10 mouse cellular contexts compared by ENCODE assay signal in the genomic region with DNA sequence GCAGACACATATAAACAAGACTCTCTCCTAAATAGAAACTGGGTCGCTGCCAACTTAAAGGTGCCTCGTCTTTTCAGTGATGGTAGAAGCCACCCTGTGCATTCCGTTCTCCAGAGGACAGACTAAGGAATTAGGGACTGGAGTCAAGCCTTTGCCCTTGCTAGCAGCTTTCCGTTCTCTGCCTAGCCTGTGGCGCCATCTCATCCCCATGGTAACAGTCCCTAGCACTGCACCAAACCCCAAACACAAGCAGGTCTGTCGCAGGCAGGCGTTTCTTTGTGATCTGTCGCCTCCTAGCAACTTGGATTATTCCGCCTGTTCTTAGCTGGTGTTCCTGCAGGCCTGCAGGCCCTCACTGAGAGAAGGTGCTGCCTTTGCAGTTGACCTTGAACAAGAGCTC. TPM values are rescaled to one million over a fixed set of nuclear protein-coding genes. Genes with fewer than 3 reads are reported as not detected.
DNase-seq lines count a peak whose midpoint lies in the region; ATAC-seq and TF ChIP-seq lines count a peak whose summit lies in the region.
"Had no signal": no experiment of that assay in that cellular context is flagged by ENCODE, and none has a peak within 500 bp of the region (broad histone marks: within the 10 kb centered on the region; RNA-seq: fewer than 3 reads in every experiment).

No protein-coding gene starts in this region.

- H3K27me3 ChIP-seq in kidney, adult 2 months (replicated peaks; ENCODE audit: control insufficient read depth, insufficient read depth, low read length) = no peaks in the 10 kb centered on the region
- no peaks in the 10 kb centered on the region for H3K27me3 ChIP-seq in embryonic facial prominence, embryonic 14.5 days (replicated peaks; ENCODE audit: control insufficient read depth, insufficient read depth, low read length)
- H3K27me3 ChIP-seq in hindbrain, embryonic 10.5 days (ENCODE audit: insufficient read depth, poor library complexity, severe bottlenecking) = no peaks in the 10 kb centered on the region
- no peaks in the 10 kb centered on the region for H3K27me3 ChIP-seq in neural tube, embryonic 12.5 days (replicated peaks)
- no peaks in the 10 kb centered on the region for H3K27me3 ChIP-seq in cerebellum, adult 2 months (ENCODE audit: control insufficient read depth, insufficient read depth, low read length)
- H3K27me3 ChIP-seq in thymus, adult 2 months (ENCODE audit: control insufficient read depth, insufficient read depth, low read length) = no peaks in the 10 kb centered on the region
- H3K27me3 ChIP-seq: liver, embryonic 13.5 days; Patski had no signal

- peaks cover 4% of the 10 kb centered on the region for H3K36me3 ChIP-seq in kidney, adult 2 months (ENCODE audit: control insufficient read depth, insufficient read depth, low read length)
- H3K36me3 ChIP-seq in embryonic facial prominence, embryonic 14.5 days (ENCODE audit: control insufficient read depth, insufficient read depth, low read length) = 0 out of 2 replicates have a peak, but pooled peaks cover 11% of the 10 kb centered on the region
- peaks cover 22% of the 10 kb centered on the region for H3K36me3 ChIP-seq in hindbrain, embryonic 10.5 days
- peaks cover 3% of the 10 kb centered on the region; the same call in 1 of the 2 replicates for H3K36me3 ChIP-seq in neural tube, embryonic 12.5 days
- no peaks in the 10 kb centered on the region for H3K36me3 ChIP-seq in thymus, adult 2 months (ENCODE audit: control insufficient read depth, insufficient read depth, low read length)

- no peak overlapping the region for H3K4me3 ChIP-seq in kidney, adult 2 months (ENCODE audit: insufficient read depth, low read depth, low read length)
- no peak overlapping the region for H3K4me3 ChIP-seq in embryonic facial prominence, embryonic 14.5 days (ENCODE audit: low read depth, low read length)
- no peak overlapping the region for H3K4me3 ChIP-seq in hindbrain, embryonic 10.5 days
- no peak overlapping the region for H3K4me3 ChIP-seq in neural tube, embryonic 12.5 days
- no peak overlapping the region for H3K4me3 ChIP-seq in cerebellum, adult 2 months (replicated peaks; ENCODE audit: insufficient read depth, low read depth, low read length)
- no peak overlapping the region for H3K4me3 ChIP-seq in thymus, adult 2 months (ENCODE audit: control insufficient read depth, insufficient read depth, low read length)
- H3K4me3 ChIP-seq: liver, embryonic 13.5 days had no signal

- ATAC-seq in embryonic facial prominence, embryonic 14.5 days (ENCODE audit: low read depth) = peak; percentile 31; the same call in 1 of the 2 replicates
- ATAC-seq in neural tube, embryonic 12.5 days (ENCODE audit: low FRiP score, low read depth) = peak; percentile 56; the same call in 1 of the 2 replicates
- ATAC-seq in megakaryocyte, adult 5-6 weeks (ENCODE audit: poor library complexity, severe bottlenecking) = no peak
- ATAC-seq: Patski had no signal

- no peak for TF ChIP-seq POLR2A in kidney, adult 2 months (IDR thresholded peaks at IDR 0.05; ENCODE audit: low read depth, low read length)
- TF ChIP-seq POLR2A in cerebellum, adult 2 months (IDR thresholded peaks at IDR 0.05; ENCODE audit: borderline replicate concordance, insufficient read depth, low read length) = no peak
- TF ChIP-seq POLR2A in thymus, adult 2 months (IDR thresholded peaks at IDR 0.05; ENCODE audit: control insufficient read depth, extremely low read depth, insufficient read depth, low read length, poor library complexity) = no peak

- H3K9me3 ChIP-seq in embryonic facial prominence, embryonic 14.5 days (ENCODE audit: control insufficient read depth, low read length) = no peaks in the 10 kb centered on the region
- no peaks in the 10 kb centered on the region for H3K9me3 ChIP-seq in hindbrain, embryonic 10.5 days
- H3K9me3 ChIP-seq in neural tube, embryonic 12.5 days = no peaks in the 10 kb centered on the region
- H3K9me3 ChIP-seq: liver, embryonic 13.5 days had no signal

- no peak for TF ChIP-seq CTCF in kidney, adult 2 months (conservative IDR thresholded peaks at IDR 0.05; ENCODE audit: insufficient read depth, insufficient read length, low read depth, low read length)
- no peak for TF ChIP-seq CTCF in cerebellum, adult 2 months (IDR thresholded peaks at IDR 0.05; ENCODE audit: borderline replicate concordance, insufficient read depth, low read depth, low read length)
- TF ChIP-seq CTCF in thymus, adult 2 months (IDR thresholded peaks at IDR 0.05; ENCODE audit: borderline replicate concordance, control insufficient read depth, extremely low read depth, insufficient read depth, low read length, poor library complexity) = no peak

- H3K4me1 ChIP-seq in kidney, adult 2 months (ENCODE audit: control insufficient read depth, insufficient read depth, low read length) = no peaks in the 10 kb centered on the region
- peaks cover 7% of the 10 kb centered on the region; the same call in 1 of the 2 replicates for H3K4me1 ChIP-seq in embryonic facial prominence, embryonic 14.5 days (ENCODE audit: control insufficient read depth, insufficient read depth, low read length)
- H3K4me1 ChIP-seq in hindbrain, embryonic 10.5 days (replicated peaks) = peaks cover 23% of the 10 kb centered on the region
- peaks cover 5% of the 10 kb centered on the region; the same call in 1 of the 2 replicates for H3K4me1 ChIP-seq in neural tube, embryonic 12.5 days
- H3K4me1 ChIP-seq in cerebellum, adult 2 months (ENCODE audit: control insufficient read depth, insufficient read depth, low read length) = peaks cover 22% of the 10 kb centered on the region
- H3K4me1 ChIP-seq in thymus, adult 2 months (replicated peaks; ENCODE audit: control insufficient read depth, insufficient read depth, low read length) = peaks cover 18% of the 10 kb centered on the region

- DNase-seq in kidney, adult 2 months = peak; percentile 62
- DNase-seq in kidney, postnatal 4 days = no peak
- DNase-seq in embryonic facial prominence, embryonic 14.5 days (ENCODE audit: low spot score) = no peak
- peak; percentile 58 for DNase-seq in hindbrain, embryonic 10.5 days (ENCODE audit: low spot score)
- DNase-seq in cerebellum, adult 2 months = no peak
- no peak for DNase-seq in thymus, adult 2 months
- DNase-seq: liver, embryonic 13.5 days had no signal

- peak overlapping the region; percentile 14 for H3K27ac ChIP-seq in kidney, adult 2 months (ENCODE audit: insufficient read depth, low read depth, low read length)
- no peak overlapping the region for H3K27ac ChIP-seq in embryonic facial prominence, embryonic 14.5 days (replicated peaks; ENCODE audit: low read depth, low read length)
- 0 out of 2 replicates have a peak overlapping the region, but pooled peaks have one; percentile 9 for H3K27ac ChIP-seq in hindbrain, embryonic 10.5 days
- no peak overlapping the region for H3K27ac ChIP-seq in neural tube, embryonic 12.5 days
- H3K27ac ChIP-seq in cerebellum, adult 2 months (ENCODE audit: insufficient read depth, low read length) = no peak overlapping the region; the same call in 1 of the 2 replicates
- H3K27ac ChIP-seq in thymus, adult 2 months (ENCODE audit: control insufficient read depth, insufficient read depth, low read length) = no peak overlapping the region
- H3K27ac ChIP-seq: liver, embryonic 13.5 days had no signal

- H3K4me2 ChIP-seq in embryonic facial prominence, embryonic 14.5 days (ENCODE audit: low read depth, low read length) = no peak overlapping the region
- no peak overlapping the region for H3K4me2 ChIP-seq in neural tube, embryonic 12.5 days (replicated peaks)
- H3K4me2 ChIP-seq: liver, embryonic 13.5 days had no signal

- H3K9ac ChIP-seq in embryonic facial prominence, embryonic 14.5 days (ENCODE audit: low read depth, low read length) = no peak overlapping the region
- no peak overlapping the region for H3K9ac ChIP-seq in neural tube, embryonic 12.5 days
- H3K9ac ChIP-seq: liver, embryonic 13.5 days had no signal

- 39% methylated on average over 9 of the region's 9 CpGs for WGBS in kidney, adult 2 months
- 39% methylated on average over 9 of the region's 9 CpGs for WGBS in embryonic facial prominence, embryonic 14.5 days
- 27% methylated on average over 9 of the region's 9 CpGs for WGBS in hindbrain, embryonic 10.5 days
- WGBS in neural tube, embryonic 12.5 days = 22% methylated on average over 9 of the region's 9 CpGs
- 28% methylated on average over 9 of the region's 9 CpGs for WGBS in cerebellum, adult 2 months
- WGBS in thymus, adult 2 months = 86% methylated on average over 9 of the region's 9 CpGs

RNA-seq across cellular contexts. Expression of gene Mfrp, which starts 5.0 kb away (rescaled TPM):
- 4.4 and 5.4 TPM in 2 replicates for polyA plus RNA-seq in kidney, adult 2 months (2012; rRNA removed)
- not detected in 2 replicates for polyA plus RNA-seq in embryonic facial prominence, embryonic 14.5 days (2014; fragmentation: Nextera tagmentation; extraction: Ambion mirVana)
- 0.14 and 0.30 TPM in 2 replicates for polyA plus RNA-seq in hindbrain, embryonic 10.5 days (2016; fragmentation: Nextera tagmentation; extraction: Ambion mirVana)
- polyA plus RNA-seq in neural tube, embryonic 12.5 days (2016; fragmentation: Nextera tagmentation; extraction: Ambion mirVana) = 0.18 TPM in 1 of 2 replicates, not detected in the other
- not detected in 2 replicates for total RNA-seq in megakaryocyte, adult 5-6 weeks (2015)
- 0.24 TPM in 1 of 2 replicates, not detected in the other for total RNA-seq in megakaryocyte, adult 5-6 weeks (2017)
- polyA plus RNA-seq in cerebellum, adult 2 months (2012; rRNA removed) = 2.7 and 7.3 TPM in 2 replicates
- polyA plus RNA-seq in thymus, adult 2 months (2012; rRNA removed) = 0.09 TPM in 1 of 2 replicates, not detected in the other
- polyA plus RNA-seq: liver, embryonic 13.5 days had no signal

RNA-seq across cellular contexts. Expression of gene C1qtnf5, which starts 10.5 kb away (rescaled TPM):
- polyA plus RNA-seq in kidney, adult 2 months (2012; rRNA removed) = 16.8 and 19.6 TPM in 2 replicates
- 4.8 and 5.2 TPM in 2 replicates for polyA plus RNA-seq in embryonic facial prominence, embryonic 14.5 days (2014; fragmentation: Nextera tagmentation; extraction: Ambion mirVana)
- polyA plus RNA-seq in hindbrain, embryonic 10.5 days (2016; fragmentation: Nextera tagmentation; extraction: Ambion mirVana) = 0.31 and 1.1 TPM in 2 replicates
- polyA plus RNA-seq in neural tube, embryonic 12.5 days (2016; fragmentation: Nextera tagmentation; extraction: Ambion mirVana) = 0.43 and 0.74 TPM in 2 replicates
- 0.27 TPM in 1 of 2 replicates, not detected in the other for total RNA-seq in megakaryocyte, adult 5-6 weeks (2015)
- total RNA-seq in megakaryocyte, adult 5-6 weeks (2017) = 0.40 TPM in 1 of 2 replicates, not detected in the other
- polyA plus RNA-seq in cerebellum, adult 2 months (2012; rRNA removed) = 26.0 and 29.1 TPM in 2 replicates
- 3.4 and 5.0 TPM in 2 replicates for polyA plus RNA-seq in thymus, adult 2 months (2012; rRNA removed)

RNA-seq across cellular contexts. Expression of gene Gm49380, which starts 16.8 kb away (rescaled TPM):
- polyA plus RNA-seq in kidney, adult 2 months (2012; rRNA removed) = not detected in 2 replicates
- polyA plus RNA-seq in embryonic facial prominence, embryonic 14.5 days (2014; fragmentation: Nextera tagmentation; extraction: Ambion mirVana) = 0.22 and 0.35 TPM in 2 replicates
- polyA plus RNA-seq in hindbrain, embryonic 10.5 days (2016; fragmentation: Nextera tagmentation; extraction: Ambion mirVana) = 0.22 and 0.75 TPM in 2 replicates
- polyA plus RNA-seq in neural tube, embryonic 12.5 days (2016; fragmentation: Nextera tagmentation; extraction: Ambion mirVana) = 0.18 and 0.51 TPM in 2 replicates
- total RNA-seq in megakaryocyte, adult 5-6 weeks (2015) = not detected in 2 replicates
- total RNA-seq in megakaryocyte, adult 5-6 weeks (2017) = not detected in 2 replicates
- 0.41 and 0.75 TPM in 2 replicates for polyA plus RNA-seq in cerebellum, adult 2 months (2012; rRNA removed)
- not detected in 2 replicates for polyA plus RNA-seq in thymus, adult 2 months (2012; rRNA removed)
- polyA plus RNA-seq: liver, embryonic 13.5 days had no signal

RNA-seq across cellular contexts. Expression of gene Rnf26, which starts 16.8 kb away (rescaled TPM):
- polyA plus RNA-seq in kidney, adult 2 months (2012; rRNA removed) = 28.8 and 30.9 TPM in 2 replicates
- polyA plus RNA-seq in embryonic facial prominence, embryonic 14.5 days (2014; fragmentation: Nextera tagmentation; extraction: Ambion mirVana) = 61.4 and 73.4 TPM in 2 replicates
- polyA plus RNA-seq in hindbrain, embryonic 10.5 days (2016; fragmentation: Nextera tagmentation; extraction: Ambion mirVana) = 75.6 and 76.9 TPM in 2 replicates
- 57.4 and 59.2 TPM in 2 replicates for polyA plus RNA-seq in neural tube, embryonic 12.5 days (2016; fragmentation: Nextera tagmentation; extraction: Ambion mirVana)
- total RNA-seq in megakaryocyte, adult 5-6 weeks (2015) = 35.9 and 36.7 TPM in 2 replicates
- total RNA-seq in megakaryocyte, adult 5-6 weeks (2017) = 16.3 and 20.9 TPM in 2 replicates
- polyA plus RNA-seq in cerebellum, adult 2 months (2012; rRNA removed) = 31.2 and 34.0 TPM in 2 replicates
- polyA plus RNA-seq in thymus, adult 2 months (2012; rRNA removed) = 72.3 and 119 TPM in 2 replicates

RNA-seq across cellular contexts. Expression of gene Usp2, which starts 29.7 kb away (rescaled TPM):
- 55.5 and 66.8 TPM in 2 replicates for polyA plus RNA-seq in kidney, adult 2 months (2012; rRNA removed)
- 22.8 and 39.4 TPM in 2 replicates for polyA plus RNA-seq in embryonic facial prominence, embryonic 14.5 days (2014; fragmentation: Nextera tagmentation; extraction: Ambion mirVana)
- polyA plus RNA-seq in hindbrain, embryonic 10.5 days (2016; fragmentation: Nextera tagmentation; extraction: Ambion mirVana) = 13.5 and 14.3 TPM in 2 replicates
- polyA plus RNA-seq in neural tube, embryonic 12.5 days (2016; fragmentation: Nextera tagmentation; extraction: Ambion mirVana) = 9.1 and 9.3 TPM in 2 replicates
- 1.3 and 4.5 TPM in 2 replicates for total RNA-seq in megakaryocyte, adult 5-6 weeks (2015)
- total RNA-seq in megakaryocyte, adult 5-6 weeks (2017) = 1.1 and 1.3 TPM in 2 replicates
- 43.5 and 47.1 TPM in 2 replicates for polyA plus RNA-seq in cerebellum, adult 2 months (2012; rRNA removed)
- polyA plus RNA-seq in thymus, adult 2 months (2012; rRNA removed) = 4.5 and 6.8 TPM in 2 replicates

Comparison
In these comparisons a context has a peak if more than half of its experiments do, and no peak if none do; other contexts are left out.
1. DNase-seq: peak in kidney, adult 2 months (single experiment) and hindbrain, embryonic 10.5 days (single experiment); none in kidney, postnatal 4 days (0 of 2), embryonic facial prominence, embryonic 14.5 days (single experiment), cerebellum, adult 2 months (0 of 2) and thymus, adult 2 months (single experiment).
2. H3K27ac ChIP-seq: peak in kidney, adult 2 months (single experiment) and hindbrain, embryonic 10.5 days (single experiment); none in embryonic facial prominence, embryonic 14.5 days (single experiment), neural tube, embryonic 12.5 days (single experiment), cerebellum, adult 2 months (single experiment) and thymus, adult 2 months (single experiment).